Mouse (Mus musculus): ENCODE results near the gene Adcy10. TPM values are rescaled to one million over a fixed set of nuclear protein-coding genes. Genes with fewer than 3 reads are reported as not detected.
A peak's percentile ranks its signal among the peaks of the same experiment; 100 is the strongest.

The Adcy10 gene
- polyA plus RNA-seq, 1 experiment: not detected

GRCm38 (mm10) chr1:165503307-165504024 is 18.5 kb downstream of the Adcy10 start:
- TF ChIP-seq EP300 (IDR thresholded peaks at IDR 0.05; ENCODE audit: insufficient read depth, low read depth, low read length): no peak
- TF ChIP-seq CTCF (IDR thresholded peaks at IDR 0.05; ENCODE audit: low read depth, low read length): peak; percentile 26
- Histone ChIP-seq H3K4me1 (ENCODE audit: control insufficient read depth, insufficient read depth, low read length) (no peaks in the 10 kb centered on the region), H3K4me3 (ENCODE audit: low read depth, low read length) (no peak overlapping the region), H3K27me3 (ENCODE audit: control insufficient read depth, insufficient read depth, low read length, poor library complexity, severe bottlenecking) (no peaks in the 10 kb centered on the region), H3K9me3 (replicated peaks; ENCODE audit: control insufficient read depth, insufficient read depth, low read length, poor library complexity, severe bottlenecking) (no peaks in the 10 kb centered on the region), H3K36me3 (ENCODE audit: control insufficient read depth, insufficient read depth, low read length, poor library complexity, severe bottlenecking) (no peaks in the 10 kb centered on the region), H3K9ac (ENCODE audit: low read depth, poor library complexity, severe bottlenecking) (no peak overlapping the region), H3K27ac (ENCODE audit: insufficient read depth, low read length) (no peak overlapping the region)

- H3K4me1 ChIP-seq (ENCODE audit: control insufficient read depth, insufficient read depth, low read length): no peaks in the 10 kb centered on the region
- H3K4me3 ChIP-seq (ENCODE audit: low read depth, low read length): no peak overlapping the region
- TF ChIP-seq POLR2A (IDR thresholded peaks at IDR 0.05; ENCODE audit: insufficient read depth, low read length) (no peak), EP300 (IDR thresholded peaks at IDR 0.05; ENCODE audit: insufficient read depth, low read depth, low read length) (no peak), CTCF (IDR thresholded peaks at IDR 0.05; ENCODE audit: low read depth, low read length) (no peak)
- no peaks in the 10 kb centered on the region for H3K27me3 ChIP-seq (ENCODE audit: control insufficient read depth, insufficient read depth, low read length, poor library complexity, severe bottlenecking)
- H3K36me3 ChIP-seq (ENCODE audit: control insufficient read depth, insufficient read depth, low read length, poor library complexity, severe bottlenecking): no peaks in the 10 kb centered on the region
- H3K27ac ChIP-seq (ENCODE audit: insufficient read depth, low read length): no peak overlapping the region
- no peak overlapping the region for H3K9ac ChIP-seq (ENCODE audit: low read depth, poor library complexity, severe bottlenecking)
- no peaks in the 10 kb centered on the region for H3K9me3 ChIP-seq (replicated peaks; ENCODE audit: control insufficient read depth, insufficient read depth, low read length, poor library complexity, severe bottlenecking)
Observed at GRCm38 (mm10) chr1:165506303-165506702, 21.3 kb downstream of the Adcy10 start.

- Histone ChIP-seq H3K9me3 (replicated peaks; ENCODE audit: control insufficient read depth, insufficient read depth, low read length, poor library complexity, severe bottlenecking) (no peaks in the 10 kb centered on the region), H3K9ac (ENCODE audit: low read depth, poor library complexity, severe bottlenecking) (no peak overlapping the region), H3K4me3 (ENCODE audit: low read depth, low read length) (no peak overlapping the region), H3K27ac (ENCODE audit: insufficient read depth, low read length) (no peak overlapping the region), H3K27me3 (ENCODE audit: control insufficient read depth, insufficient read depth, low read length, poor library complexity, severe bottlenecking) (no peaks in the 10 kb centered on the region), H3K36me3 (ENCODE audit: control insufficient read depth, insufficient read depth, low read length, poor library complexity, severe bottlenecking) (no peaks in the 10 kb centered on the region), H3K4me1 (ENCODE audit: control insufficient read depth, insufficient read depth, low read length) (no peaks in the 10 kb centered on the region)
- TF ChIP-seq EP300 (IDR thresholded peaks at IDR 0.05; ENCODE audit: insufficient read depth, low read depth, low read length): no peak
- no peak for TF ChIP-seq POLR2A (IDR thresholded peaks at IDR 0.05; ENCODE audit: insufficient read depth, low read length)
- no peak for TF ChIP-seq CTCF (IDR thresholded peaks at IDR 0.05; ENCODE audit: low read depth, low read length)
Observed at GRCm38 (mm10) chr1:165510161-165510560, 25.2 kb downstream of the Adcy10 start.

- Histone ChIP-seq H3K4me3 (ENCODE audit: low read depth, low read length) (no peak overlapping the region), H3K27me3 (ENCODE audit: control insufficient read depth, insufficient read depth, low read length, poor library complexity, severe bottlenecking) (no peaks in the 10 kb centered on the region), H3K9me3 (replicated peaks; ENCODE audit: control insufficient read depth, insufficient read depth, low read length, poor library complexity, severe bottlenecking) (no peaks in the 10 kb centered on the region), H3K36me3 (ENCODE audit: control insufficient read depth, insufficient read depth, low read length, poor library complexity, severe bottlenecking) (no peaks in the 10 kb centered on the region), H3K4me1 (ENCODE audit: control insufficient read depth, insufficient read depth, low read length) (no peaks in the 10 kb centered on the region), H3K27ac (ENCODE audit: insufficient read depth, low read length) (no peak overlapping the region), H3K9ac (ENCODE audit: low read depth, poor library complexity, severe bottlenecking) (no peak overlapping the region)
- TF ChIP-seq CTCF (IDR thresholded peaks at IDR 0.05; ENCODE audit: low read depth, low read length) (no peak), POLR2A (IDR thresholded peaks at IDR 0.05; ENCODE audit: insufficient read depth, low read length) (no peak), EP300 (IDR thresholded peaks at IDR 0.05; ENCODE audit: insufficient read depth, low read depth, low read length) (no peak)
Observed at GRCm38 (mm10) chr1:165520716-165521115, 35.7 kb downstream of the Adcy10 start.

- no peaks in the 10 kb centered on the region for H3K9me3 ChIP-seq (replicated peaks; ENCODE audit: control insufficient read depth, insufficient read depth, low read length, poor library complexity, severe bottlenecking)
- H3K4me1 ChIP-seq (ENCODE audit: control insufficient read depth, insufficient read depth, low read length): no peaks in the 10 kb centered on the region
- H3K9ac ChIP-seq (ENCODE audit: low read depth, poor library complexity, severe bottlenecking): no peak overlapping the region
- no peaks in the 10 kb centered on the region for H3K36me3 ChIP-seq (ENCODE audit: control insufficient read depth, insufficient read depth, low read length, poor library complexity, severe bottlenecking)
- TF ChIP-seq CTCF (IDR thresholded peaks at IDR 0.05; ENCODE audit: low read depth, low read length) (no peak), POLR2A (IDR thresholded peaks at IDR 0.05; ENCODE audit: insufficient read depth, low read length) (no peak), EP300 (IDR thresholded peaks at IDR 0.05; ENCODE audit: insufficient read depth, low read depth, low read length) (no peak)
- no peak overlapping the region for H3K27ac ChIP-seq (ENCODE audit: insufficient read depth, low read length)
- no peak overlapping the region for H3K4me3 ChIP-seq (ENCODE audit: low read depth, low read length)
- no peaks in the 10 kb centered on the region for H3K27me3 ChIP-seq (ENCODE audit: control insufficient read depth, insufficient read depth, low read length, poor library complexity, severe bottlenecking)
Observed at GRCm38 (mm10) chr1:165536079-165536675, 51.2 kb downstream of the Adcy10 start.

GRCm38 (mm10) chr1:165537241-165537807 is 52.3 kb downstream of the Adcy10 start:
- Histone ChIP-seq H3K27me3 (ENCODE audit: control insufficient read depth, insufficient read depth, low read length, poor library complexity, severe bottlenecking) (no peaks in the 10 kb centered on the region), H3K4me1 (ENCODE audit: control insufficient read depth, insufficient read depth, low read length) (no peaks in the 10 kb centered on the region), H3K9ac (ENCODE audit: low read depth, poor library complexity, severe bottlenecking) (no peak overlapping the region), H3K4me3 (ENCODE audit: low read depth, low read length) (no peak overlapping the region), H3K9me3 (replicated peaks; ENCODE audit: control insufficient read depth, insufficient read depth, low read length, poor library complexity, severe bottlenecking) (no peaks in the 10 kb centered on the region), H3K36me3 (ENCODE audit: control insufficient read depth, insufficient read depth, low read length, poor library complexity, severe bottlenecking) (no peaks in the 10 kb centered on the region), H3K27ac (ENCODE audit: insufficient read depth, low read length) (no peak overlapping the region)
- TF ChIP-seq POLR2A (IDR thresholded peaks at IDR 0.05; ENCODE audit: insufficient read depth, low read length) (no peak), EP300 (IDR thresholded peaks at IDR 0.05; ENCODE audit: insufficient read depth, low read depth, low read length) (no peak), CTCF (IDR thresholded peaks at IDR 0.05; ENCODE audit: low read depth, low read length) (no peak)
